Mouse (Mus musculus) right cerebral cortex, postnatal 14 days (tissue): ENCODE measurements around the gene Mief2.

Source experiments
- DNase-seq: peaks from one replicate; pipeline ENCODE4 v3.0.0; 2022

Gene Mief2

DNA sequence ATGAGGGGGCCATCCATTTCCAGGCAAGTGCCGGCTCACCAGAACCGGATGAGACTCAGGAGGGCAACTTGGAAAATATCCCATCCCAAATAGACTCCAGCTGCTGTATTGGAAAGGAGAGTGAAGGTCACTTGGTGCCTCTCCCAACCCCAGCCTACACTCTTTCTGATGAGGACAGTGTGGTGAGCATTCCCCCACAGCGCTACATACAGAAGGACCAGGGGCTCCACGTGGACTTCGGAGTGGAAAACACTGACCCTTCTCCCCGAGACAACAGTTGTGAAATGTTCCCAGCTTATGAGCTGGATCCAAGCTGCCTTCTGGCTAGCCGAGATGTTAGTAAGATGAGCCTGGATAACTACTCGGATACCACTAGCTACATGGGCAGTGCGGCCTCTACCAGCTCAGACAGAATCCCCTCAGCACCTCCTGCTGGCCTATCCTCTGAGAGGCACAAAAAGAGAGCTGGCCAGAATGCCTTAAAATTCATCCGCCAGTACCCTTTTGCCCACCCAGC is 51.5 kb downstream of the Mief2 start:
- DNase-seq, result no peak
